Mouse (Mus musculus): ENCODE measurements around the gene Olfr1279. TPM values are rescaled to one million over a fixed set of nuclear protein-coding genes. Genes with fewer than 3 reads are reported as not detected.
"Not testable (repeated sequence)": the region's sequence is repeated elsewhere in the genome, so short reads cannot be mapped to it uniquely, and the experiment has no call there.

Gene Olfr1279
- not detected for total RNA-seq (2021)

DNA sequence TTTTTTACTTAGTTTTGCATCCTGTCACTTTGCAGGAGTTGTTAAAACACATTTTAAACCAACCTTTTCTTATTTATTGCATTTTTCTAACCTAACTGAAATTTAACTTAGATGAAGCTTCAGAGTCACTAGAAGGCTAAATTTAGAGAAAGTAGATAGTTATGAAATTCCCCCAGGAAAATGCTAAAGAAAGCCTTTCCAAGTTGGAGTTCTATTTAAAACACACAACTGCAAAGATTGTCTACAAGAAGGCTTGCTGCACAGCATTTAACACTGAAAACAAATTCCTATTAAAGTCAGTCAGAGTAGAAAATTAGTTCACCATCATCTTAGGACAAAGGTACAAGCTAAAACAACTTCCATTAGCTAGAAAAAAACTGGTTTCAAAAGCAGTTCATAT lies at the start of gene Olfr1279:
Gene Olfr1279 (plus strand): TSS at position 262 of the 400 bp plus-strand sequence.
- DNase-seq (ENCODE audit: low spot score) = no peak
- intact Hi-C loops (cut with DNase I) = no loop called here

DNA sequence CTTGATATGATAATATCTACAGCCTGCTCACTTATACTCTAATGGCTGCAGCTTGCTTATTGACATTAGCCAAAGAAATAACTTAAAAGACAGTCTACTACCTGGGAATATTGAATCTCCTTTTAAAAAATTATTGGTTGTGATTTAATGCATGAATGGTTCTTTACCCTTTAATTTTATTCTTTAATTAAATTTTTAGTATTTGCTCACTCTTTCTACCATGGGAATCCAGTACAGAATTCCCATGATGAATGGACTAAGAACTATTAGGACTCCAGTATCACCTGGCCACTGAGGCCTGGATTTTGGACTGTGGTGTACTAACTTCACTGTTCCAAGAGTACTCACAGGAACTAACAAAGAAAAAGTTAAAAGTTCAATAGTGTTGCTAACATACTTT lies 46.2 kb upstream of the Olfr1279 start, which contains the start of gene Olfr1276:
Gene Olfr1276 (plus strand): TSS at position 301 of the 400 bp plus-strand sequence.
- DNase-seq (ENCODE audit: low spot score) = no peak
- intact Hi-C loops (cut with DNase I) = no loop called here

DNA sequence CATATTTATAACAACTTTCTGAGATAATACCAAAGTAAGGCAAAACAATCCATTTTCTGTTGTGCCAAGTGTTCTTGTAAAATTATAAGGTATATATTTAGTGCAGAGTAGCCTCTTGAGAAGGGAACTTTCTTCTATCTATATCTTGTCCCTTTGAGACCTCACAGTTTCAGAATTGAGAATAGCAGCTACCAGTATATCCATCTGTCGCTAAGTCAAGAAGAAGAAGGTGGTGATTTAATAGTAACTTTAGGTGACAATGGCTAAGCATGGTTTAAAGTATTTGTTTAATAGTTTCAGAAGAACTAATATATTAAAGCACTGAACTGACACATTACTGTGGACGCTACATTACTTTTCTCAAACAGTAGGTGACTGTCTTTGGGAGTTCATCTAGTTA lies 26.4 kb upstream of the Olfr1279 start, which contains the start of gene Olfr1277:
Gene Olfr1277 (minus strand): TSS at position 101 of the 400 bp plus-strand sequence.
- no peak for DNase-seq (ENCODE audit: low spot score)
- intact Hi-C loops (cut with DNase I) = no loop called here

DNA sequence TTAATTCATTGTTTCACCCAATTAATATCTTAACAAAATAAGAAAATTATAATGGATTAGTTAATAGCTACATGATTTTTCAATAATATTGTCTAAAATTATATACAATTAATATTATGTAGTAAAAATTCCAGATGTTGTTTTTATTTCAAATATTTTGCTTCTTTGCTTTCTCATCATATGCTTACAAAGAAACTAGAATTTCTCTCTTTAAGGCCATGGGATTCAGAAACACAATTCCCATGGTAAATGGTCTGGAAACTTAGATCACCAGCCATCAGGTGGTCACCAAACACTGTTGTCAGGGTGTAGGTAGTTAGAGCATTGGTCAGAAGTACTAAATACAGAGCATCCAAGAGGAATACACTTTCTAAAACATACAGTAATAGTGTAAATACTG lies 10.6 kb upstream of the Olfr1279 start, which contains the start of gene Olfr1278:
Gene Olfr1278 (plus strand): TSS at position 301 of the 400 bp plus-strand sequence.
- intact Hi-C loops (cut with DNase I) = no loop called here
- no peak for DNase-seq (ENCODE audit: low spot score)

DNA sequence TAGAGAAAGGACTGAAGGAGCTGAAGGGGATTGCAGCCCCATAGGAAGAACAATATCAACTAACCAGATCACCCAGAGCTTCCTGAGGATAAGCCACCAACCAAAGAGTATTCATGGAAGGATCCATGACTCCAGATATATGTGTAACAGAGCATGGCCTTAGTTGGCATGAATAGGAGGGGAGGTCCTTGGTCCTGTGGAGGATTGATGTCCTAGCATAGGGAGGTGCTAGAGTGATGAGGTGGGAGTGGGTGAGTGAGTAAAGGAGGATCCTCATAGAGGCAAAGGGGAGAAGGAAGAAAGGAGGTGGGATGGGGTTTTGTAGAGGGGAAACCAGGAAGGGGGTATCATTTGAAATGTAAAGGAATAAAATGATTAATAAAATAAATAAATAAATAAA lies 1.9 kb upstream of the Olfr1279 start:
- DNase-seq (ENCODE audit: low spot score) = no peak
- intact Hi-C loops (cut with DNase I) = no loop called here

DNA sequence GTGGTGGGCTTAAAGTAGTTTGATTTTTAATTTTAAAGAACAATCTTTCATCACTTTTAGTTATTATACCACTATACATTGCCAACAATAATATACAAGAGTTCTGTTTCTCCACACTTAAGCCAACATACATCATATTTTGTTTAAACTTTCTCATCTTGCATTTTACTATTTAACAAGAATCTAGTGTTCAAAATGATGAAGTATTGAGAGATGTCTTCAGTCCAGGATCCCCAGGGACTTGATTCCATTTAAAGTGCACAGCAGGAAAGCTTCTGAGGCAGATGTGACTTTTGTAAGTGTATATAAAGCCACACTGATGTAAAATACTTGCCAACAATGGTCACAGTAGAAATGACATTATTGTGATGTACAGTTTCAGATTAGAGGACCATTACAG lies 13.3 kb downstream of the Olfr1279 start, which contains the start of gene Olfr1280:
Gene Olfr1280 (plus strand): TSS at position 301 of the 400 bp plus-strand sequence.
- intact Hi-C loops (cut with DNase I) = no loop called here
- no peak for DNase-seq (ENCODE audit: low spot score)

DNA sequence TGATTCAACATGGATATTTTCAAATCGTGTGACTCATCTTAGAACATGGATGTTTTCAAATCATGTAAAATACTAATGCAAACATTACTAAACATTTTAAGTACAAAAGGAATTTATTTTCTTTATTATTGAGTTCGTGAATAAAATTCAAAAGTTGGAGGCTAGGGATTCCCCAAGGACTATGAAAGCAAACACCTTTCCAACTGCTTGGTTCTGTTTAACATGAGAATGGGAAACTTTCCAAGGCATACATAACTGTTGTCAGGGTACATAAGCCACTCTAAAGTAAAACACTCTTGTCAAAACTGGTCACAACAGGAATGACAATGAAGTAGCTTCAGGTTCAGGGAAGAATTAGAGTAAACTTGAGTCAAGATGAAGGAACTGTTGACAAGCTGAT lies 25.8 kb downstream of the Olfr1279 start, which contains the start of gene Olfr1281:
Gene Olfr1281 (plus strand): TSS at position 301 of the 400 bp plus-strand sequence.
- no peak for DNase-seq (ENCODE audit: low spot score)
- intact Hi-C loops (cut with DNase I) = no loop called here

DNA sequence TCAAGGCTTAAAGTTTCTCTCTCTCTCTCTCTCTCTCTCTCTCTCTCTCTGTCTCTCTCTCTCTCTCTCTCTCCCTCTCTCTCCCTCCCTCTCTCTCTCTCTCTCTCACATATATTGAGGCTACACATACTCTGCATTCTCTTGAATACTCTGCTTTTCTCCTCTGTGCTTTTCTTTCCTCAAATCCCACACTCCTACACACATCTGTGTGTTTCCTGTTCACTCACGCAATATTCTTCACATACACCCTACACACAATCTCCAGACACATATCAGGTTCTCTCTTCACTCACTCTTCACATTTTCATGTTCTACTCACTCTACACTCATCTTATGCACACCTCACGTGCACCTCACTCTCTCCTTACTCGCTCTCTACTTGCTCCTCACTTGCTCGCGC lies 33.3 kb downstream of the Olfr1279 start:
- DNase-seq (ENCODE audit: low spot score); intact Hi-C loops (cut with DNase I): not testable (repeated sequence)

DNA sequence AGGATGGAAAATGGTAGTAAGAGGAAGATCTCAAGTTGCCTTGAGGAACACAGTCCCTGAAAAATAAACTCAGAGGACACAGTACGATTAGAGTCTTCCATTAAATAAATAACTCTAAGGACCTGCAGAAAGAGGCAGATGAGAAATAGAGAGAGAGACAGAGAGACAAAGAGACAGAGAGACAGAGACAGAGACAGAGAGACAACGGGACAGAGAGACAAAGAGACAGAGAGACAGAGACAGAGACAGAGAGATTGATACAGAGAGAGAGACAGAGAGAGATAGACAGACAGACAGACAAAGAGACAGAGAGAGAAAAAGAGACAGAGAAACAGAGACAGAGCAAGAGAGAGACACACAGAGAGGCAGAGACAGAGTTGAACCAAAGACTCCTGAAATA lies 35.5 kb downstream of the Olfr1279 start, which contains the start of gene Olfr1282:
Gene Olfr1282 (minus strand): TSS at position 101 of the 400 bp plus-strand sequence.
- intact Hi-C loops (cut with DNase I) = no loop called here

More for the DNA sequence above, 35.5 kb downstream of the Olfr1279 start, which contains the start of gene Olfr1282:
- DNase-seq (ENCODE audit: low spot score) = no peak

Other genes starting within 250 kb of the Olfr1279 start
- gene Gm13941, start 194.7 kb upstream of the Olfr1279 start, total RNA-seq (2021) = not detected
- gene Gm15130, start 147.7 kb upstream of the Olfr1279 start, total RNA-seq (2021) = not detected
- gene 4930430A15Rik, start 71.0 kb upstream of the Olfr1279 start, total RNA-seq (2021) = not detected
- gene Olfr1275, start 65.3 kb upstream of the Olfr1279 start, total RNA-seq (2021) = not detected
- not detected for gene Olfr1276, start 46.1 kb upstream of the Olfr1279 start, total RNA-seq (2021)
- gene Olfr1277, start 26.5 kb upstream of the Olfr1279 start, total RNA-seq (2021) = not detected
- not detected for gene Olfr1278, start 10.5 kb upstream of the Olfr1279 start, total RNA-seq (2021)
- not detected for gene Olfr1280, start 13.4 kb downstream of the Olfr1279 start, total RNA-seq (2021)
- gene Olfr1281, start 25.9 kb downstream of the Olfr1279 start, total RNA-seq (2021) = not detected
- gene Olfr1282, start 35.4 kb downstream of the Olfr1279 start, total RNA-seq (2021) = not detected
- gene Olfr1283, start 66.2 kb downstream of the Olfr1279 start, total RNA-seq (2021) = not detected
- not detected for gene Olfr1284, start 74.9 kb downstream of the Olfr1279 start, total RNA-seq (2021)
- not detected for gene Olfr1286, start 122.5 kb downstream of the Olfr1279 start, total RNA-seq (2021)
- gene Olfr1287, start 148.5 kb downstream of the Olfr1279 start, total RNA-seq (2021) = not detected
- not detected for gene Olfr1288, start 173.5 kb downstream of the Olfr1279 start, total RNA-seq (2021)
- not detected for gene Olfr1289, start 180.2 kb downstream of the Olfr1279 start, total RNA-seq (2021)
- not detected for gene Olfr1290, start 193.2 kb downstream of the Olfr1279 start, total RNA-seq (2021)
- not detected for gene Olfr1291-ps1, start 196.5 kb downstream of the Olfr1279 start, total RNA-seq (2021)
- not detected for gene Olfr1293-ps, start 224.6 kb downstream of the Olfr1279 start, total RNA-seq (2021)
- gene Olfr1294, start 239.7 kb downstream of the Olfr1279 start, total RNA-seq (2021) = not detected

All from heart, postnatal 25 days (tissue).